Mouse (Mus musculus) liver, embryonic 15.5 days (tissue): ENCODE measurements around the gene Exoc3l2. TPM values are rescaled to one million over a fixed set of nuclear protein-coding genes. Genes with fewer than 3 reads are reported as not detected.

ENCODE experiments used
- ATAC-seq: fragments of 200-750 bp; cut with Nextera tagmentation; 2 replicates; pipeline ENCODE4 v1.8.0; 2017; ENCODE audit warnings: moderate number of reproducible peaks, mild to moderate bottlenecking, moderate library complexity; ENCODE audit not compliant: insufficient read depth
- H3K27ac ChIP-seq: fragments of 300-500 bp; sonication (generic); replicated peaks from 2 replicates; pipeline ENCODE4 v1.5.1; 2015; ENCODE audit warnings: mild to moderate bottlenecking, inconsistent platforms
- H3K27me3 ChIP-seq: fragments of 300-500 bp; sonication (generic); 2 replicates; pipeline ENCODE4 v1.6.1; 2015; ENCODE audit warnings: mild to moderate bottlenecking, inconsistent platforms
- H3K36me3 ChIP-seq: fragments of 300-500 bp; sonication (generic); replicated peaks from 2 replicates; pipeline ENCODE4 v1.6.1; 2015; ENCODE audit warnings: moderate library complexity, mild to moderate bottlenecking, inconsistent platforms
- H3K4me1 ChIP-seq: fragments of 300-500 bp; sonication (generic); replicated peaks from 2 replicates; pipeline ENCODE4 v1.6.1; 2015; ENCODE audit warnings: inconsistent platforms
- H3K4me2 ChIP-seq: fragments of 300-500 bp; sonication (generic); 2 replicates; pipeline ENCODE4 v1.6.1; 2015; ENCODE audit warnings: moderate library complexity, mild to moderate bottlenecking, inconsistent platforms
- H3K4me3 ChIP-seq: fragments of 300-500 bp; sonication (generic); replicated peaks from 2 replicates; pipeline ENCODE4 v1.5.1; 2015; ENCODE audit warnings: mild to moderate bottlenecking, inconsistent platforms
- H3K9ac ChIP-seq: fragments of 300-500 bp; sonication (generic); 2 replicates; pipeline ENCODE4 v1.6.1; 2015; ENCODE audit warnings: moderate library complexity, mild to moderate bottlenecking, inconsistent platforms
- H3K9me3 ChIP-seq: fragments of 300-500 bp; sonication (generic); replicated peaks from 2 replicates; pipeline ENCODE4 v1.6.1; 2016; ENCODE audit warnings: inconsistent platforms
- WGBS: fragments of 180-500 bp; shearing (Covaris S2); methylation state at CpG from one replicate; pipeline ENCODE4 v1.1.7; 2015; ENCODE audit warnings: mixed read lengths; ENCODE audit not compliant: insufficient replicate concordance; 5-methylcytosine and 5-hydroxymethylcytosine counted together
- polyA plus RNA-seq: library from polyadenylated mRNA; unstranded; fragments of >200 nt; fragmentation: Nextera tagmentation; extraction: Ambion mirVana; gene quantifications from 2 replicates; pipeline ENCODE4 v1.2.1, GENCODE M21; 2015

Gene Exoc3l2
- 0.85 and 1.2 TPM in 2 replicates for polyA plus RNA-seq

DNA sequence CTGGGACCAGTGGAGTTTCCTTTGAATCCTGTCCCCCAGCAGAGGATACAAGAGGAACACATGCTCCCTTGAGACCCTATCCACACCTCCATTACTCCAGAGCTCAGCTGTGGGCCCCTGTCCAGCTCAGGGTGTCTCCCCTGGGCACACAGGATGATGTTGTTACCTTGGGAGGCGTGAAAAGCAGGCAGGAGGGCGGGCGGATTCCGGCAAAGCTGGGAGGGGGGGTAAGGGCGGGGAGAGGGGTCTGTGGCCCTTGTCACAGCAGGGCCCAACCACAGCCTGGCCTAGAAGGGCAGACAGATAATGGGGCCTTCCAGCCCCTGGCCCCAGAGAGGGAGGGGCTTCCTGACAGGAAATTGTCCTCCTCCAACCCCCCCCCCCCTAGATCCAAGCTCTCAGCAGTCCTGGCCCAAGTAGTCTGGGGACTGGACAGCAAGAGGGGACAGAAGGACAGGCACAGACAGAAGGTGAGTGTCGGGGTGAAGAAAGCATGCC lies at the start of gene Exoc3l2:
Gene Exoc3l2, plus strand, starts transcription at position 448 of the 498 bp plus-strand sequence.
- ATAC-seq, result no peak
- no peaks in the 10 kb centered on the region for H3K36me3 ChIP-seq
- H3K4me3 ChIP-seq, result peak within 1 kb of the TSS; percentile 27; the same call in 1 of the 2 replicates
- H3K4me1 ChIP-seq, result peaks cover 30% of the 10 kb centered on the region
- WGBS, result 11% methylated on average over 6 of the region's 6 CpGs
- H3K9ac ChIP-seq, result no peak within 1 kb of the TSS
- no peak within 1 kb of the TSS for H3K4me2 ChIP-seq
- H3K27me3 ChIP-seq, result peaks cover 41% of the 10 kb centered on the region
- no peaks in the 10 kb centered on the region for H3K9me3 ChIP-seq
- H3K27ac ChIP-seq, result no peak within 1 kb of the TSS

DNA sequence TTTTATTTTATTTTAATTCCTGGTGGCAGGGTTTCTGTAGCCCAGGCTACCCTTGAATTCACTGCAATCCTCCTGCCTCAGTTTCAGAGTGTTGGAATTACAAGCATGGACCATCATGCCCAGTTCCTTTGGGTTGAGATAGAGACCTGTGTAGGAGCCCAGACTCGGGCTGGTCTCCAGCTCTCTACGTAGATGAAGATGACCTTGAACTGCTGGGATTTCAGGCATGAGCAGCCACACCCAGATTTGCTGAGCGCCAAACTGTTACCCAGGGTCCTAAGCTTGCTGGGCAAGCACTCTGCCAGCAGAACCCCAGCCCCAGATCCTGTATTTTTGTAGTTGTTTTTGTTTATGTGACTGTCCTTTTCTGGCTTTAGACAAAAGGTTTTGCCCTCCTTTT lies 49.6 kb upstream of the Exoc3l2 start:
- no peak overlapping the region for H3K4me3 ChIP-seq
- H3K9ac ChIP-seq, result no peak overlapping the region
- no peak overlapping the region for H3K27ac ChIP-seq
- H3K4me2 ChIP-seq, result no peak overlapping the region
- no peak for ATAC-seq
- no peaks in the 10 kb centered on the region for H3K36me3 ChIP-seq
- peaks cover 53% of the 10 kb centered on the region for H3K27me3 ChIP-seq
- 56% methylated on average over 3 of the region's 3 CpGs for WGBS
- H3K4me1 ChIP-seq, result no peaks in the 10 kb centered on the region
- H3K9me3 ChIP-seq, result no peaks in the 10 kb centered on the region

- H3K9me3 ChIP-seq, result no peaks in the 10 kb centered on the region
- peaks cover 70% of the 10 kb centered on the region for H3K27me3 ChIP-seq
- WGBS, result 44% methylated on average over 15 of the region's 15 CpGs
Measured at GRCm38 (mm10) chr7:19416590-19416989, 46.5 kb upstream of the Exoc3l2 start.

GRCm38 (mm10) chr7:19420121-19420520 lies 43.0 kb upstream of the Exoc3l2 start:
- no peak for ATAC-seq
- peak overlapping the region; percentile 15 for H3K4me2 ChIP-seq

More at GRCm38 (mm10) chr7:19416590-19416989, 46.5 kb upstream of the Exoc3l2 start:
- Histone ChIP-seq H3K4me2 (no peak overlapping the region), H3K9ac (no peak overlapping the region), H3K36me3 (no peaks in the 10 kb centered on the region), H3K4me1 (peaks cover 15% of the 10 kb centered on the region), H3K27ac (no peak overlapping the region), H3K4me3 (no peak overlapping the region)
- ATAC-seq, result no peak

DNA sequence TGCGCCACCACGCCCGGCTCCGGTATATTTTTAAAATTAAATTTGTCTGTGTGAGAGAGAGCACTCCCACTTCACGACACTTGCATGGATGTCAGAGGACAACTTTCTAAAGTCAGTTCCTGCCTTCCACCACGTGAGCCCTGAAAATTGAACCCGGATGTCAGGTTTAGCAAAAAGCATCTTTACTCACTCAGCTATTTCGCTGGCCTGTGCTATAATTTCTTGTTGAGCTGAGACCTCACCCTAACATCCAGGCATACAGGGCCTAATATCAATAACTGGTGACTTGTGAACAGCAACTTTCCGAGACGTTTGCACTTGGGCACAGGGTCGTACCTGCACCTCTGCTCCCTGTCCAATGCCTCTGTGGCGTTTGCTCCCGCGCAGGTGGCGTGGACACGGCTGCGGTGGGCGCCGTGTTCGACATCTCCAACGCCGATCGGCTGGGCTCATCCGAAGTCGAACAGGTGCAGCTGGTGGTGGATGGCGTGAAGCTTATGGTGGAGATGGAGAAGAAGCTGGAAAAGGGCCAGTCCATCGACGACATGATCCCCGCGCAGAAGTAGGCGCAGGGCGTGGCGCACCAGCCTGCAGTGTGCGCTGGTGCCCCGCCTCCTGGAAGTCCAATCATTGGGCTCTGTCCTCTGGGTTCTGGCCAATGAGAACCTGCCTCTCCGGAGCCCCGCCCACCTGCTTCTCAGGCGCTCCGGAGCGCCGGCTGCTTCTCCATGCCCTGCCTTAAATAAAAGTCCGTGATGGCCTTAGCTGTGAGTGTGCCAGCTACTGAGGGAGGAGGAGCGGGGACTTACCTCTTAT lies 42.1 kb upstream of the Exoc3l2 start:
- Histone ChIP-seq H3K36me3 (0 out of 2 replicates have a peak, but pooled peaks cover 3% of the 10 kb centered on the region), H3K27ac (no peak overlapping the region), H3K4me2 (peak overlapping the region; percentile 65), H3K4me3 (peak overlapping the region; percentile 26), H3K9ac (no peak overlapping the region), H3K9me3 (no peaks in the 10 kb centered on the region), H3K4me1 (peaks cover 16% of the 10 kb centered on the region), H3K27me3 (peaks cover 71% of the 10 kb centered on the region)
- peak; percentile 79 for ATAC-seq
- 12% methylated on average over 43 of the region's 43 CpGs for WGBS

More at GRCm38 (mm10) chr7:19420121-19420520, 43.0 kb upstream of the Exoc3l2 start:
- no peaks in the 10 kb centered on the region for H3K36me3 ChIP-seq
- H3K27ac ChIP-seq, result no peak overlapping the region
- H3K9ac ChIP-seq, result no peak overlapping the region
- peaks cover 16% of the 10 kb centered on the region for H3K4me1 ChIP-seq
- H3K4me3 ChIP-seq, result no peak overlapping the region
- peaks cover 79% of the 10 kb centered on the region for H3K27me3 ChIP-seq
- no peaks in the 10 kb centered on the region for H3K9me3 ChIP-seq
- 6% methylated on average over 28 of the region's 28 CpGs for WGBS

DNA sequence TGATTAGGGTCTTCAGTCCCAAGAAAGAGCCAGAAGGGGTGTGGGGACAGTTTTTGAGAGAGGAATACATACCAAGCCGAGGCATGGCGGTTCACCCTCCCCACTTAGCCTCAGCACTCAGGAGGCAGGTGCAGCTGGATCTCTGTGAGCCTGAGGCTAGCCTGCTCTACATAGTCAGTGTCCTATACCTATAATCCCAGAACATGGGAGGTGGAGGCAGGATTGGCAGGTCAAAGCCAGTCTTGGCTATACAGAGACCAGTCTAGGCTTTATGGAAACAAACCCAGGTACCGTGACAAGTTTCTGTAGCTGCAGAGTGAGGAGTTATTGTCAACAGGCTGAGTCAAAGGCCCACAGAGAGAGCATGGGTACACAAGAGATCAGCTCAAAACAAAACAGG lies 40.0 kb upstream of the Exoc3l2 start:
- 77% methylated on average over 3 of the region's 3 CpGs for WGBS
- no peak overlapping the region for H3K4me3 ChIP-seq
- H3K27ac ChIP-seq, result no peak overlapping the region
- H3K4me2 ChIP-seq, result no peak overlapping the region
- H3K27me3 ChIP-seq, result peaks cover 51% of the 10 kb centered on the region
- no peak for ATAC-seq
- peaks cover 12% of the 10 kb centered on the region; the same call in 1 of the 2 replicates for H3K36me3 ChIP-seq
- no peaks in the 10 kb centered on the region for H3K9me3 ChIP-seq
- no peak overlapping the region for H3K9ac ChIP-seq
- H3K4me1 ChIP-seq, result peaks cover 16% of the 10 kb centered on the region

DNA sequence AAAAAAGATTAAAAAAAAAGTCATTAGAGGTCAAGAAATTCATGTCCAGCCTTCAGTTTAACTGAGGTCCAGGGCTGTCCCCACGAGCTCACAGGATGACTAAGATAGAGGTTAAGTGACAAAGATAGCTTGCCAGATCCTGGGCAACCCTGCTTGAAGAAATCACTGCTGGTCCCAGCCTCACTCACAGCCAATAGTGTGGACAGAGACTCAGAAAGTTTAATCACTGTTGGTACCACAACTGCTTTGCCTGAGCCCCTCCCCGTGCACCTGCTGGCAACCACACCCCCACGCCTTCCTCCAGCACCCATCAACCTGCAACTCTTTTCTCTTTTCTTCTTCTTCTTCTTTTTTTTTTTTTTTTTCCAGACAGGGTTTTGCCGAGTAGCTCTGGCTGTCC lies 39.1 kb upstream of the Exoc3l2 start:
- Histone ChIP-seq H3K4me2 (no peak overlapping the region), H3K36me3 (peaks cover 15% of the 10 kb centered on the region; the same call in 1 of the 2 replicates), H3K27me3 (peaks cover 42% of the 10 kb centered on the region), H3K27ac (no peak overlapping the region), H3K4me3 (no peak overlapping the region), H3K9ac (no peak overlapping the region), H3K4me1 (peaks cover 16% of the 10 kb centered on the region), H3K9me3 (no peaks in the 10 kb centered on the region)
- 34% methylated on average over 4 of the region's 4 CpGs for WGBS
- ATAC-seq, result no peak

DNA sequence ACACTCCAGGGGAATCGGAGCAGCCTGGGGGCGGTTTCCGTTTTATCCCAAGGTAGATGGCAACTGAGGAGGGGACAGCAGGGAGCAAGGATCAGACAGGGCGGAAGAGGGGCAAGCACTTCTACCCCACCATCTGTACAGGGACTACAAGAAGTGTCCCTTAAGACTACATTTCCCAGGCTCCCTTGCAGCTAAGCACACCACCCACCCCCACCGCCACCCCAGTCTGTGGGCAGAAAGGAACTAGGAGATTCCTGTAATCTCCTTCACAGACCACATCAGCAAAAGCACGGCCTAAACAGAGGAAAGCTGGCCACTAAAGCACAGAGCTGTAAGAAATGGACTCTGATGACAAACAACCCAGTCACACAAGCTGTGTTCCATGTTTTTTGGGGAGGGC lies 36.8 kb upstream of the Exoc3l2 start:
- ATAC-seq, result no peak
- Histone ChIP-seq H3K4me2 (no peak overlapping the region), H3K4me3 (no peak overlapping the region), H3K36me3 (peaks cover 23% of the 10 kb centered on the region), H3K9me3 (no peaks in the 10 kb centered on the region), H3K27ac (no peak overlapping the region), H3K27me3 (peaks cover 19% of the 10 kb centered on the region), H3K9ac (no peak overlapping the region), H3K4me1 (peaks cover 3% of the 10 kb centered on the region)
- WGBS, result 62% methylated on average over 6 of the region's 6 CpGs

GRCm38 (mm10) chr7:19426888-19427287 lies 36.2 kb upstream of the Exoc3l2 start:
- ATAC-seq, result no peak
- Histone ChIP-seq H3K9me3 (no peaks in the 10 kb centered on the region), H3K4me1 (no peaks in the 10 kb centered on the region), H3K27me3 (peaks cover 14% of the 10 kb centered on the region), H3K27ac (no peak overlapping the region), H3K36me3 (peaks cover 29% of the 10 kb centered on the region), H3K4me2 (no peak overlapping the region), H3K4me3 (no peak overlapping the region), H3K9ac (no peak overlapping the region)
- 73% methylated on average over 6 of the region's 6 CpGs for WGBS

DNA sequence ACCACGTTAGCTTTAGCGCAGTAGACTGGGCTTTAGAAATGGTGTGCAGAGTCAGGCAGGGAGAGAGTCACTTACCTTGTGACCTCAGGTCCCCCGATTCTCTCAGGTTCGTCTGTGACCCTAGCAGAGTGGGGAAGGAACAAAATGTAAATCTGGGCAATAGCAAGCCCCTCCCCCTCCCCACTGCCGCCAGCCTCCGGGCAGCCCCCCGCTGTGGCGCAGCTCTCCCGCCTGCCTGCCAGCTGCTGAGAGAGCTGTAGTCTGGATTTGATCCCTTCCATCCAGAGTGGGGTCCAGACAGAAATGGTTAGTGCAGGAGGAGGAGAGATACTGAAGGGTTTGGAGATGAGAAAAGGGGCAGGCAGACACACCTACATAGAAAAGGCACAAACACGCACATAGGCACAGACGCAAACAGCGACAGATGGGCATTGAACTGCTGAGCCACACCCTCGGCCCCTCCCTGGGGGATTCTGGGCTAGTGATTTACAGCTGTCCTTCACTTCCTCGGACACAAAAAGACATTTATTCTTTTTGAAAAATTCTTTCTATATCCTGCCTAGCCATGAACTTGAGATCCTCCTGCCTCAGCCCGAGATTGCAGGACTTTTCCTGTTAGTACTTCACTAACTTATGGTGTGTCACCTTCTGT lies 35.0 kb upstream of the Exoc3l2 start:
- ATAC-seq, result no peak
- 75% methylated on average over 15 of the region's 15 CpGs for WGBS
- no peaks in the 10 kb centered on the region for H3K4me1 ChIP-seq
- H3K9me3 ChIP-seq, result no peaks in the 10 kb centered on the region
- H3K27me3 ChIP-seq, result peaks cover 1% of the 10 kb centered on the region
- no peak overlapping the region for H3K4me2 ChIP-seq
- no peak overlapping the region for H3K9ac ChIP-seq
- no peak overlapping the region for H3K27ac ChIP-seq
- no peak overlapping the region for H3K4me3 ChIP-seq
- H3K36me3 ChIP-seq, result peaks cover 41% of the 10 kb centered on the region

- no peak for ATAC-seq
- H3K4me2 ChIP-seq, result no peak overlapping the region
- H3K27ac ChIP-seq, result no peak overlapping the region
- H3K9ac ChIP-seq, result no peak overlapping the region
- no peak overlapping the region for H3K4me3 ChIP-seq
- no peaks in the 10 kb centered on the region for H3K27me3 ChIP-seq
- peaks cover 57% of the 10 kb centered on the region for H3K36me3 ChIP-seq
- no peaks in the 10 kb centered on the region for H3K9me3 ChIP-seq
- H3K4me1 ChIP-seq, result no peaks in the 10 kb centered on the region
- WGBS, result 74% methylated on average over 8 of the region's 8 CpGs
Measured at GRCm38 (mm10) chr7:19429726-19430125, 33.4 kb upstream of the Exoc3l2 start.
